Mouse (Mus musculus) layer of hippocampus, adult 9-10 months (tissue): ENCODE measurements at regions not wholly inside any gene's neighbourhood (a gene's known extent, or its start where the extent isn't known, plus 50 kb on each side); places are given as distances from the start of the nearest gene placed in this dataset.

Experiments
- DNase-seq: peaks from one replicate; pipeline ENCODE4 v3.0.0; 2022; ENCODE audit warnings: low spot score

DNA sequence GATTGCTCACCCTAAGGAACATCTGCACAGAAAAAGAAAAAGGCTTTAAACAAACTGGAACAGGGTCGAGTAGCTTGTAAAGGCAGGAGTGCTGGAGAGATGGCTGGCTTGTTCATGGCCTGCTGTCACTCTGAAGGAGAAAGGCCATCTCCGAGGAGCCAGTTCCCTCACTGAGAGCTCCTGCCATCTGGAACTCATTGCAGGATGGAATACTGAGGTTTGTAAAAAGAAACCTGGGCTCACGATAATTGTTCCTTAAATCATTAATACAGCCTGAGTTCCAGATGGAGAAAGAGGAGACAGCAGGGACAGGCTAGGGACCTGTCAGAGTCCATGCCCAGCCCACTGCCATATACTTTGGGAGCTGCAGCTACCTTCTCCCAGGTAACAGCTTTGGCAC, 100.8 kb upstream of the Gm12830 start:
- DNase-seq = no peak

- DNase-seq = no peak
These were observed 100.1 kb upstream of the Gm12830 start for GRCm38 (mm10) chr4:114721386-114721785.

GRCm38 (mm10) chr4:114728235-114729000, 93.1 kb upstream of the Gm12830 start:
- no peak for DNase-seq

GRCm38 (mm10) chr4:114733256-114734004, 88.1 kb upstream of the Gm12830 start:
- DNase-seq = no peak

- DNase-seq = no peak
These were observed 82.4 kb upstream of the Gm12830 start for GRCm38 (mm10) chr4:114738903-114739667.

DNA sequence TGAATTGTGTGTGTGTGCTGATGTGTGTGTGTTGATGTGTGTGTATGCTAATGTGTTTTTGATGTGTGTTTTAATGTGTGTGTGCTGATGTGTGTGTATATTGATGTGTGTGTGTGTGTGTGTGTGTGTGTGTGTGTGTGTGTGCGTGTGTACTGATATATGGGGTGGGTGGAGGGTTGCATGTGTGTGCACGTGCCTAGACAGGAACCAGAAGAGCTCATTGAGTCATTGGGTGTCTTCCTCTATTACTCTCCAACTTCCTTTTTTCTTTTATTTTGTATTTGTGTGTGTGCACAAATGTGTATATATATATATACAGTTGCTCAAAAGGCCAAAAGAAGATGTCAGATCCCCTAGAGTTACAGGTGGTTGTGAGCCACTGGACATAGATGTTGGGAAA, 73.4 kb upstream of the Gm12830 start:
- no peak for DNase-seq

DNA sequence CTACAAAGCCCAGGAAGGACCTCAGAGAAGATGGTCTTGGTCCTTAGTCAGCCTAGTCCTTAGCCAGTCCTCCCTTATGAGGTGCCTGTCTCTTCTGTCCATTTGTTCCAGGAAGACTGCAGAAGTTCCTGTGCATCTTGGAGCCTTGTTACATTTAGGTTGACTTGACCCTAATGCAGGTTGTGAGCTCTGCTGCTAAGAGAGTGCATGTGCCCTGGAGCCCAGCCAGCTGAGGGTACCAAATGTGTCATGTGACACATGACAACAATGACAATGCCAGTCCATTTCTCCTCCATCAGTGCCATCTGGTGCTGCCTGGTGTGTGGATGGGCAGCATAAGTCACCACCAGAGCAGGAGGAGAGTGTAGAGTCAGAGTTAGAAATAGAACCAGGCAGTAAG, 61.7 kb upstream of the Gm12830 start:
- DNase-seq = no peak

DNA sequence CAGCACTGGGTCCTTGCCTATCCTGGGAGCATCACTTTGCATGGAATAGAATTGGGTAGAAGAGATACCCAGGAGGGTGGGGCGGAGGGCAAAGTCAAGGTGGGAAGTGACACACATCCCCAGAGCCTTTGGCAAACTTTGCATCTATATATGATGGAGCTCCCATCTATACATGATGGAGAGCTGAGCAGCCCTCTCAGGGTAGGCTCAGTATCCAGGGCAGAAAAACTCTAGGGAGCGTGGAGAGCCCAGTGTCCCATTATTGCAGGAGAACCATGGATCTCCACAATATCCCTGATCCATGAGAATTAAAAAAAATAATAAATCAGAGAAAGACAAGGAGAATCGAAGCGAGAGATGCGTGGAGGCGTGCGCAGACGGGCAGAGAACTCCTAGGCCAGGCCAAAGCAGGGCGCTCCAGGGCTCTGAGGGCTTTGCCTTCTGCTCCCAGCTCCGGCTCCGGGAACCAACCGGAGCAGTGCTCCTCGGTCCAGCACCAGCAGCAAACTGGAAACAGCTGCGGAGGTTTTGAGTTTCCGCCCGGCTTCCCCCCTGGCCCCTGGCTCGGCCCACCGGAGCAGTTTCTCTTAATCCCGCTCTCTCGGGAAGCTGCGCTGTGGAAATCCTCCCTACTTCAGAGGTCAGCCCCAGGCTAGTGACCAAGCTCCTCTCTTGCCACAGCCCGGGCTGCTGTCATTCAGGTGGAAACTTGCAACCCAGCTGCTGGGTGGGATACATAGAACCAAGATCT, 54.7 kb upstream of the Gm12830 start:
- no peak for DNase-seq
